Mouse (Mus musculus) lung, adult 10 weeks (tissue): ENCODE data around the gene Krt84. TPM values are rescaled to one million over a fixed set of nuclear protein-coding genes. Genes with fewer than 3 reads are reported as not detected.

Source experiments
- polyA plus RNA-seq: library from polyadenylated mRNA; stranded (reverse); fragments of 350-450 nt; fragmentation: Illumina TruSeq; extraction: RNeasy Lipid Tissue Mini Kit (QIAGEN cat#74804); gene quantifications from one replicate; pipeline ENCODE4 v1.2.3, GENCODE M21; 2014; ENCODE audit warnings: low read depth, low replicate concordance; ENCODE audit not compliant: insufficient read depth

The Krt84 gene
- not detected for polyA plus RNA-seq

DNA sequence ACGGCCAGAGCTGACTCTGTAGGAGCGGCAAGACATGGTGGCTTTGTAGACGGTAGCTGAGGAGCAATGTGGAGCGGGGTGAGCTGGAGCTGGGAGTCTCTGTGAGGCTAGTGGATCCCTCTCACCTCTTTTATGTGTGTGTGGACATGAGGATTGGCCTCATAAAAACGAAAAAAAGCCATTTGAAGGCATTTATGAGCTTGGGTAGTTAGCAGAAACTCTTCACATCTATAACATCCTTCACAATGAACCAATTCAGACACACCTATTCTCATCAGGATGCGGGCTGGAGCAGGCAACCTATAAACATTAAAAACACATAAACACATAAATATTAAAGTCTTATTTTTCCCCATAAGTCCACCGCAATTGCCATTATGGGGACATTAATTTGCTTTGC is at the start of gene Krt84:
TSS of gene Krt84 (minus strand) at position 101 of the 400 bp plus-strand sequence.

DNA sequence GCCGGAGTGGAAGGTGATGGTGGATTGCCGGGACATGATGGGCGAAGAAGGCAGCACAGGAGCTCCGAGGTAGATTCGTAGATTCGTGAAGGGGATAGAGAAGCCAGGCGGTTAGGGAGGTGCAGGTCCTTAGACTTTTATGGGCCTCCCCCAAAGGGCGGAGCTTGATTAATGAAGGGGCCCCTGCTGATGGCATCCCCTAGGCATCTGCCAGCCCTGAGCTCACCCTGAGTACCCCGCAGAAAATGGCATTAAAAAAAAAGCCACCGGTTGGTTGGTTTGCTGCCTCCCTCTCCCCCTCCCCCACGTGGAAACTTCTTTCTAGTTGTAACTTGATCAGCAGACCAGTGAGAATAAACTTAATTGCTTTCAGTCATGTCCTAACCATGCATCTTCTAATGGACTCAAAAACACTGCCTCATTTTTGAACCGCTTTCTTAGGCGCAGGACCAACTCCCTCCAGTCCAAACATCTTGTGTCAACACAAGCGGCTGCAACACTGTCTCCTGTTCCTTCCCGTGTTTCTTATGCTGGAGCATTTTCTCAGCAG is 41.3 kb upstream of the Krt84 start, which contains the start of gene Krt75:
TSS of gene Krt75 (minus strand) at position 109 of the 550 bp plus-strand sequence.

DNA sequence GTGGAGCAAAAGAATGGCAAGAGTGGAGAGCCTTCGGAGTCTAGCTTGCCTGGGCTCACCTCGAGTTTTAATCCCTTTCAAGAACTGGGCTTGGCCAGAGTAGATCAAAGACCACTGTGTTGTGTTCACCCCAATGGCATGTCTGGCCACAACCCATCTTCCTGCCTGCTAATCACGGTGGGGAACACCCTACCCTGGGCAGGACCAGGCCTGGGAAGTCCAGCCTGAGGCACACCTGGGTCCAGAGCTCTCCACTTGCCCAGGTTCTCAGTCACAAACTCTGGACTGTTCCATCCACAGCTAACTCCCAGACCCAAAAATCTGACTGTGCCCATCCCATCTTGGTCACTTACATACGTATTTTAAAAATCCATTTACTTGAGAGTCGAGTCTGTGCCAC is 30.2 kb upstream of the Krt84 start, which contains the start of gene Krt90:
TSS of gene Krt90 (minus strand) at position 101 of the 400 bp plus-strand sequence.

DNA sequence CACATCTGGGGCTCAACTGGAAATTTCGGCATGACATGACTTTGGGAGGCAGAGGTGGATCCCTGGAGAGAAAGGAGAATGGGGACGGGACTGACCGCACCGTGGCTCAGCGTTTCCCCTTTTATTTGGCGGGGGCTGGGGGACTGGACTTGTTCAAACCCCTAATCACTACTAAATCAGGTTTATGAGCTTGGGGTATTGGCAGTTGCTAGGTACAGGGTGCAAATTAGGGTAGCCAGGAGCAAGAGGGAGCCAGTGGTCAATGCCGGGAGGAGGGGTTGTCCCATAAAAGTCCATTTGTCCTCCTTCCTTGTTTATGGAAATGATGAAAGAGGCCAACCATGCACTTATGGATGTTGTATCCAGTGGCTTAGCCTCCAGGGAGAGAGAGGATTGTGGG is 17.9 kb upstream of the Krt84 start, which contains the start of gene Krt82:
TSS of gene Krt82 (minus strand) at position 101 of the 400 bp plus-strand sequence.

DNA sequence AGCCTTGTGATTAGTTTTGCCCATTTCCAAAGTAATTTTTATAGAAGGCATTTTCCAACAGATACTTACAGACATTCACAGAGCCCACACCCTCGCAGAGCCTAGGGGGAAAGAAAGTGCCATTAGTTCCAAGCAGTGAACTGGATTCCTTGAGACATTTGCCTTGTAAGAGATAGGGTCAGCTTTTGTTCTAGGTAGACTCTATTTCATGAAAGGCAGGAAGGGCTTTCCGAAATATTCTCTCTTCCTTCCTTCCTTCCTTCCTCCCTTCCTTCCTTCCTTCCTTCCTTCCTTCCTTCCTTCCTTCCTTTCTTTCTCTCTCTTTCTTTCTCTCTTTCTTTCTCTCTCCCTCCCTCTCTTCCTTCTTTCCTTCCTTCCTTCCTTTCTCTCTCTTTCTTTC is 15.5 kb downstream of the Krt84 start, which contains the start of gene Gm49425:
TSS of gene Gm49425 (minus strand) at position 101 of the 400 bp plus-strand sequence.

DNA sequence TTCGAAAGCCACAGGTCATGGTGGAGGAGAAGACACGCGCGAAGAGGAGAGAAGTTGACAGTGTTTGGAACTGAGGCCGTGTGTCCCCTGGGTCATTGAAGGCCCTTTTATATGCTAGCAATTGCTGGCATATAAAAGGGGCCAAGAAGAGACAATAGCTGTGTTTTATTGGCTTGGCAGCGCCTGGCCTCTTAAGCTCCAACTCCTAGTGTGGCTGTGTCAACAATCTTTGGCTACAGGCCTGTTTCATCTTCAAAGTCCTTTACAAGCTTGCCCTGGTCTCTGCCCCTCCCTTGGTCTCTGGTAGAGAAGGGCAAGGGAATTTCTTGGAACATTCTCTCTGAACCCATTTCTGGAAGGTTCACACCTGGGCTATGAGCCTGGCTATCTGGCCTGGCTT is 41.2 kb downstream of the Krt84 start, which contains the start of gene Krt83:
TSS of gene Krt83 (minus strand) at position 82 of the 400 bp plus-strand sequence.

Other genes starting within 250 kb of the Krt84 start
- 32.3 TPM for gene Atg101, start 248.5 kb downstream of the Krt84 start, polyA plus RNA-seq
- gene 6030408B16Rik, start 239.6 kb downstream of the Krt84 start, polyA plus RNA-seq, result 16.6 TPM
- gene Krt80, start 162.7 kb downstream of the Krt84 start, polyA plus RNA-seq, result 65.9 TPM
- gene Krt7, start 121.8 kb downstream of the Krt84 start, polyA plus RNA-seq, result 168 TPM
- gene Krt87, start 94.0 kb downstream of the Krt84 start, polyA plus RNA-seq, result 0.25 TPM
- not detected for gene Krt88, start 85.1 kb downstream of the Krt84 start, polyA plus RNA-seq
- not detected for gene Krt81, start 69.1 kb downstream of the Krt84 start, polyA plus RNA-seq
- gene Krt86, start 59.3 kb downstream of the Krt84 start, polyA plus RNA-seq, result not detected
- not detected for gene Krt83, start 41.3 kb downstream of the Krt84 start, polyA plus RNA-seq
- gene Gm49425, start 15.6 kb downstream of the Krt84 start, polyA plus RNA-seq, result not detected
- gene Krt82, start 17.8 kb upstream of the Krt84 start, polyA plus RNA-seq, result not detected
- not detected for gene Krt90, start 30.1 kb upstream of the Krt84 start, polyA plus RNA-seq
- not detected for gene Krt75, start 41.1 kb upstream of the Krt84 start, polyA plus RNA-seq
- gene Gm5414, start 95.4 kb upstream of the Krt84 start, polyA plus RNA-seq, result not detected
- not detected for gene Gm5478, start 114.6 kb upstream of the Krt84 start, polyA plus RNA-seq
- not detected for gene Krt6b, start 147.5 kb upstream of the Krt84 start, polyA plus RNA-seq
- not detected for gene Krt6a, start 161.5 kb upstream of the Krt84 start, polyA plus RNA-seq
- gene Krt5, start 180.1 kb upstream of the Krt84 start, polyA plus RNA-seq, result 0.23 TPM
- not detected for gene Krt71, start 210.3 kb upstream of the Krt84 start, polyA plus RNA-seq